Mouse (Mus musculus) embryonic facial prominence, embryonic 12.5 days (tissue): ENCODE results near the gene Cst13. TPM values are rescaled to one million over a fixed set of nuclear protein-coding genes. Genes with fewer than 3 reads are reported as not detected.
A peak's percentile ranks its signal among the peaks of the same experiment; 100 is the strongest.
"Not testable (repeated sequence)": the region's sequence is repeated elsewhere in the genome, so short reads cannot be mapped to it uniquely, and the experiment has no call there.

Experiments used
- ATAC-seq: fragments of 200-750 bp; cut with Nextera tagmentation; 2 replicates; pipeline ENCODE4 v1.8.0; 2017; ENCODE audit not compliant: insufficient number of reproducible peaks, insufficient read depth, low FRiP score, low TSS enrichment
- H3K27ac ChIP-seq: fragments of 300-500 bp; sonication (generic); 2 replicates; pipeline ENCODE4 v1.5.1; 2016; ENCODE audit warnings: mild to moderate bottlenecking
- H3K27me3 ChIP-seq: fragments of 300-500 bp; sonication (generic); 2 replicates; pipeline ENCODE4 v1.6.1; 2016; ENCODE audit warnings: mild to moderate bottlenecking, moderate library complexity
- H3K36me3 ChIP-seq: fragments of 300-500 bp; sonication (generic); 2 replicates; pipeline ENCODE4 v1.6.1; 2016; ENCODE audit warnings: mild to moderate bottlenecking
- H3K4me1 ChIP-seq: fragments of 300-500 bp; sonication (generic); 2 replicates; pipeline ENCODE4 v1.6.1; 2016
- H3K4me2 ChIP-seq: fragments of 300-500 bp; sonication (generic); replicated peaks from 2 replicates; pipeline ENCODE4 v1.6.1; 2016; ENCODE audit warnings: mild to moderate bottlenecking, moderate library complexity
- H3K4me3 ChIP-seq: fragments of 300-500 bp; sonication (generic); 2 replicates; pipeline ENCODE4 v1.5.1; 2016; ENCODE audit warnings: mild to moderate bottlenecking
- H3K9ac ChIP-seq: fragments of 300-500 bp; sonication (generic); 2 replicates; pipeline ENCODE4 v1.6.1; 2016; ENCODE audit warnings: mild to moderate bottlenecking, moderate library complexity
- H3K9me3 ChIP-seq: fragments of 300-500 bp; sonication (generic); 2 replicates; pipeline ENCODE4 v1.6.1; 2016; ENCODE audit warnings: mild to moderate bottlenecking, moderate library complexity
- WGBS: fragments of 180-500 bp; shearing (Covaris S2); methylation state at CpG from one replicate; pipeline ENCODE4 v1.1.7; 2016; 5-methylcytosine and 5-hydroxymethylcytosine counted together
- polyA plus RNA-seq: library from polyadenylated mRNA; unstranded; fragments of >200 nt; fragmentation: Nextera tagmentation; extraction: Ambion mirVana; gene quantifications from 2 replicates; pipeline ENCODE4 v1.2.1, GENCODE M21; 2016

Cst13 gene
- polyA plus RNA-seq = not detected in 2 replicates

- H3K4me3 ChIP-seq = no peak within 1 kb of the TSS
- no peak within 1 kb of the TSS for H3K27ac ChIP-seq
- no peak for ATAC-seq
- no peaks in the 10 kb centered on the region for H3K4me1 ChIP-seq
- H3K4me2 ChIP-seq = no peak within 1 kb of the TSS
- H3K27me3 ChIP-seq = no peaks in the 10 kb centered on the region
- no peaks in the 10 kb centered on the region for H3K9me3 ChIP-seq
- H3K36me3 ChIP-seq = no peaks in the 10 kb centered on the region
- no peak within 1 kb of the TSS for H3K9ac ChIP-seq
Observed at GRCm38 (mm10) chr2:148819909-148820308, at the start of gene Cst13. Cst13 (plus strand) TSS chr2:148820081.

GRCm38 (mm10) chr2:148771397-148771796, 48.5 kb upstream of the Cst13 start, which contains the start of gene Cst11:
Cst11 (minus strand) TSS chr2:148771497.
- H3K4me1 ChIP-seq, H3K9ac ChIP-seq, H3K9me3 ChIP-seq, ATAC-seq, H3K27me3 ChIP-seq, H3K4me2 ChIP-seq, H3K4me3 ChIP-seq, H3K36me3 ChIP-seq, H3K27ac ChIP-seq: not testable (repeated sequence)
- 86% methylated on average over 4 of the region's 4 CpGs for WGBS

DNA sequence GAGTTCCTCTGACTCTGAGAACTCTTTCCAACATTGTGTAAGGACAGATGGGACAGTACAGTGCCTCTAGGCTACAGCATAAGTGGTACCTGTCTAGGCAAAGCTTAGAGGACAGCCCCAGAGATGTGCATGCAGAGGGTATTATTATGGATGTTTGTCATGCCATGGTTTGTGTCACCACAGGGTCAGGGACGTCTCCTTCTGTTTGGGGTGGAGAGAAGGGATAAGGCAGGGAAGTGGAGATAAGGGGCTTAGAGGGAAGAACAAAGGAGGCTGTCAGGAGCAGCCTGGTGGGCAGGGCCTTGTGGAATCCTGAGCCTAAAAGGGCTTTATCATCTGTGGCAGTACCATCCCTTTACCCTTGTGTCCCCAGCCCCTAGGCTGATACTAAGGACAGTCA, 38.2 kb upstream of the Cst13 start, which contains the start of gene 8030411F24Rik:
Gene 8030411F24Rik (plus strand): TSS at position 301 of the 400 bp plus-strand sequence.
- Histone ChIP-seq H3K27me3 (no peaks in the 10 kb centered on the region), H3K9me3 (no peaks in the 10 kb centered on the region), H3K4me2 (no peak within 1 kb of the TSS), H3K9ac (no peak within 1 kb of the TSS), H3K27ac (no peak within 1 kb of the TSS), H3K4me3 (no peak within 1 kb of the TSS), H3K4me1 (no peaks in the 10 kb centered on the region), H3K36me3 (no peaks in the 10 kb centered on the region)
- WGBS = 11% methylated on average over 1 of the region's 1 CpGs
- ATAC-seq = no peak

- no peak within 1 kb of the TSS for H3K9ac ChIP-seq
- H3K4me2 ChIP-seq = no peak within 1 kb of the TSS
- H3K27me3 ChIP-seq = no peaks in the 10 kb centered on the region
- H3K4me1 ChIP-seq = no peaks in the 10 kb centered on the region
- H3K4me3 ChIP-seq = no peak within 1 kb of the TSS
- no peak for ATAC-seq
- 92% methylated on average over 6 of the region's 6 CpGs for WGBS
- H3K9me3 ChIP-seq = no peaks in the 10 kb centered on the region
- H3K36me3 ChIP-seq = no peaks in the 10 kb centered on the region
- no peak within 1 kb of the TSS for H3K27ac ChIP-seq
Observed at GRCm38 (mm10) chr2:148789142-148789541, 30.7 kb upstream of the Cst13 start, which contains the start of gene Cst12. Cst12 (plus strand) TSS chr2:148789361.

DNA sequence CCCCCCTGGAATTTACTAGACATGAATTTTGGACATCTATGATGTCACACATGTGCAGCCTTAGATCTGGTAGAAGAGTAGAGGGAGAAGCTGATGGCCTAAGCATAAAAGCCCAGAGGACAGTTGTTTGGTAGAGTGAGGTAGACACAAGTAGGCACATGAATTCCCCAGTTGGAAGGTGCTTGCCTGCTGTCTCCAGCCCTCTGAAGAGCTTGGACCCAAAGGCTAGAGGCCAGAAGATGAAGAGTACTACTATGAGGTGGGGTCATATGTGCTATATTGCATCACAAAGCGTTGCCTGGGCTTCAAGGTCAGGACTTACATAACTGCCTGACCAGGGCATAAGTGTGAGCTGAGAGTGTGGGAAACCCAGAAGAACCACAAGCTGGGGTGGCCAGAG, 21.4 kb upstream of the Cst13 start, which contains the start of gene Cst8:
Gene Cst8 (plus strand): TSS at position 301 of the 400 bp plus-strand sequence.
- Histone ChIP-seq H3K9ac (no peak within 1 kb of the TSS), H3K4me2 (no peak within 1 kb of the TSS), H3K4me3 (no peak within 1 kb of the TSS), H3K4me1 (no peaks in the 10 kb centered on the region), H3K27me3 (no peaks in the 10 kb centered on the region), H3K36me3 (no peaks in the 10 kb centered on the region), H3K9me3 (no peaks in the 10 kb centered on the region), H3K27ac (no peak within 1 kb of the TSS)
- 69% methylated on average over 1 of the region's 1 CpGs for WGBS
- no peak for ATAC-seq

DNA sequence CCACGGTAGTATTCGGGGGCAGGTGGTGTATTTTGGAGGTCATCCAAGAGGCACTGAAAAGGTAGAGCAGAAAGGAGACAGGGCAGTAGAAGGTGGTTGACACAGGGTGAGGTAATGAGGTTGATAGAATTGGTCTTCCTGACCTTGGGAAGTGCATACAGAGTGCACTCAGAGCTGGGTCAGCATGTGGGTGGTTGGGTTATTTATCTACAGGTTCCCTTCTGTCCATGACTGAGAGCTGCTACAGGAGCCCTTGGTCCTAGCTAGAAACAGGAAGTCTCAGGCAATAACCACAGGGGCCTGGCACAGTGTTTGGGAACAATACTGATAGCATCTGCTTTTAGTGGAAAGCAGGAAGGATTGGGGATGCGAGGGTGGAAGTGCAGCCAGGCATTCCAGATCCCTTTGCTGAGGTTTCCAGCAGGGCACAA, 18.4 kb upstream of the Cst13 start:
- Histone ChIP-seq H3K9ac (no peak overlapping the region), H3K4me1 (no peaks in the 10 kb centered on the region), H3K27ac (no peak overlapping the region), H3K27me3 (no peaks in the 10 kb centered on the region), H3K4me2 (no peak overlapping the region), H3K4me3 (no peak overlapping the region), H3K36me3 (no peaks in the 10 kb centered on the region), H3K9me3 (no peaks in the 10 kb centered on the region)
- ATAC-seq = no peak
- WGBS = 63% methylated on average over 3 of the region's 3 CpGs

DNA sequence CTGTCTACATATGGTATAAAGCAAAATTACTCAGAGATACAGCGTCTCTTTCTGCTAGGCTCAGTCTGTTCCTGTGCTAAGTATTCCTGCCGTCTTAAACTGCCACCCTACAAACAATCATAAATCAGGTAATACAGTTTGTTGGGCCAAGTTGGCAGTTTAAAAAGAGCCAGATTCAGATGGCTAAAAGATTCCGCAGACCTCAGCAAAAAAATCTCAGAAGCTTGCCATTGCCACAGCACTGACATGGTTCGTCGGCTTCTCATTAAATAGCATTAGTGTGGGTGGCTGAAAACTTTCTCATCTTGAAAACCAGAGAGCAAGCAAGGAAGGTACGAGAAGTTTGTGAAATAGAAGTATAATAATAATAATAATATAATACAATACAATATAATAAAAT, 13.2 kb upstream of the Cst13 start:
- ATAC-seq = no peak
- Histone ChIP-seq H3K36me3 (no peaks in the 10 kb centered on the region), H3K4me2 (no peak overlapping the region), H3K4me1 (no peaks in the 10 kb centered on the region), H3K27ac (no peak overlapping the region), H3K27me3 (no peaks in the 10 kb centered on the region), H3K9me3 (no peaks in the 10 kb centered on the region), H3K9ac (no peak overlapping the region), H3K4me3 (no peak overlapping the region)
- WGBS = 78% methylated on average over 6 of the region's 6 CpGs

GRCm38 (mm10) chr2:148825986-148826385, 6.1 kb downstream of the Cst13 start:
- ATAC-seq = no peak
- no peaks in the 10 kb centered on the region for H3K4me1 ChIP-seq
- H3K9ac ChIP-seq = no peak overlapping the region
- H3K4me2 ChIP-seq = no peak overlapping the region
- H3K4me3 ChIP-seq = no peak overlapping the region
- no peaks in the 10 kb centered on the region for H3K27me3 ChIP-seq
- H3K27ac ChIP-seq = no peak overlapping the region
- 64% methylated on average over 1 of the region's 1 CpGs for WGBS
- H3K9me3 ChIP-seq = no peaks in the 10 kb centered on the region
- no peaks in the 10 kb centered on the region for H3K36me3 ChIP-seq

GRCm38 (mm10) chr2:148834912-148835311, 15.0 kb downstream of the Cst13 start, which contains the start of gene Cst9:
Cst9 (plus strand) TSS chr2:148835147.
- Histone ChIP-seq H3K9ac (no peak within 1 kb of the TSS), H3K27me3 (no peaks in the 10 kb centered on the region), H3K36me3 (no peaks in the 10 kb centered on the region), H3K27ac (no peak within 1 kb of the TSS), H3K4me1 (no peaks in the 10 kb centered on the region), H3K4me2 (no peak within 1 kb of the TSS), H3K4me3 (no peak within 1 kb of the TSS), H3K9me3 (no peaks in the 10 kb centered on the region)
- 69% methylated on average over 4 of the region's 4 CpGs for WGBS
- ATAC-seq = no peak

- no peaks in the 10 kb centered on the region for H3K27me3 ChIP-seq
- H3K4me3 ChIP-seq = no peak overlapping the region
- no peak overlapping the region for H3K27ac ChIP-seq
- no peak for ATAC-seq
- no peak overlapping the region for H3K9ac ChIP-seq
- H3K4me1 ChIP-seq = no peaks in the 10 kb centered on the region
- no peaks in the 10 kb centered on the region for H3K36me3 ChIP-seq
- 85% methylated on average over 5 of the region's 5 CpGs for WGBS
- no peaks in the 10 kb centered on the region for H3K9me3 ChIP-seq
- H3K4me2 ChIP-seq = no peak overlapping the region
Observed at GRCm38 (mm10) chr2:148838075-148838777, 18.3 kb downstream of the Cst13 start.

- Histone ChIP-seq H3K9me3 (no peaks in the 10 kb centered on the region), H3K36me3 (no peaks in the 10 kb centered on the region), H3K9ac (no peak overlapping the region), H3K4me1 (no peaks in the 10 kb centered on the region), H3K4me3 (no peak overlapping the region), H3K27ac (no peak overlapping the region), H3K27me3 (no peaks in the 10 kb centered on the region), H3K4me2 (no peak overlapping the region)
- no peak for ATAC-seq
- WGBS = 83% methylated on average over 2 of the region's 2 CpGs
Observed at GRCm38 (mm10) chr2:148839224-148839623, 19.3 kb downstream of the Cst13 start.

- ATAC-seq = 0 out of 2 replicates have a peak, but pooled peaks have one; percentile 15
- no peaks in the 10 kb centered on the region for H3K9me3 ChIP-seq
- H3K4me3 ChIP-seq = no peak overlapping the region
- no peaks in the 10 kb centered on the region for H3K36me3 ChIP-seq
- WGBS = 38% methylated on average over 8 of the region's 8 CpGs
- no peak overlapping the region for H3K9ac ChIP-seq
- no peak overlapping the region for H3K27ac ChIP-seq
- H3K4me2 ChIP-seq = no peak overlapping the region
- H3K27me3 ChIP-seq = no peaks in the 10 kb centered on the region
- H3K4me1 ChIP-seq = no peaks in the 10 kb centered on the region
Observed at GRCm38 (mm10) chr2:148851116-148851906, 31.4 kb downstream of the Cst13 start.
